Mouse (Mus musculus): ENCODE results near the gene Wbp1l. TPM values are rescaled to one million over a fixed set of nuclear protein-coding genes. Genes with fewer than 3 reads are reported as not detected.

Wbp1l gene
- total RNA-seq, 2 experiments from 2014 or later, result 16.1 to 20.8 TPM

- peak; percentile 96 for ATAC-seq (replicated peaks; ENCODE audit: low FRiP score, low TSS enrichment, poor library complexity, severe bottlenecking)
Measured at GRCm38 (mm10) chr19:46689460-46690372, 90.8 kb downstream of the Wbp1l start, which contains the start of gene Borcs7. Gene Borcs7 (plus strand): TSS chr19:46689906.

- no peak for ATAC-seq (replicated peaks; ENCODE audit: low FRiP score, low TSS enrichment, poor library complexity, severe bottlenecking)
Measured at GRCm38 (mm10) chr19:46690387-46690786, 91.5 kb downstream of the Wbp1l start.

GRCm38 (mm10) chr19:46691078-46691477, 92.2 kb downstream of the Wbp1l start:
- ATAC-seq (replicated peaks; ENCODE audit: low FRiP score, low TSS enrichment, poor library complexity, severe bottlenecking), result no peak

GRCm38 (mm10) chr19:46693146-46693545, 94.3 kb downstream of the Wbp1l start:
- ATAC-seq (replicated peaks; ENCODE audit: low FRiP score, low TSS enrichment, poor library complexity, severe bottlenecking), result no peak

GRCm38 (mm10) chr19:46696482-46696881, 97.6 kb downstream of the Wbp1l start:
- ATAC-seq (replicated peaks; ENCODE audit: low FRiP score, low TSS enrichment, poor library complexity, severe bottlenecking), result no peak

- ATAC-seq (replicated peaks; ENCODE audit: low FRiP score, low TSS enrichment, poor library complexity, severe bottlenecking), result no peak
Measured at GRCm38 (mm10) chr19:46696943-46697342, 98.1 kb downstream of the Wbp1l start.

GRCm38 (mm10) chr19:46697840-46698517, 99.1 kb downstream of the Wbp1l start:
- ATAC-seq (replicated peaks; ENCODE audit: low FRiP score, low TSS enrichment, poor library complexity, severe bottlenecking), result no peak

GRCm38 (mm10) chr19:46699011-46699481, 100.2 kb downstream of the Wbp1l start:
- no peak for ATAC-seq (replicated peaks; ENCODE audit: low FRiP score, low TSS enrichment, poor library complexity, severe bottlenecking)

GRCm38 (mm10) chr19:46701156-46701555, 102.3 kb downstream of the Wbp1l start:
- ATAC-seq (replicated peaks; ENCODE audit: low FRiP score, low TSS enrichment, poor library complexity, severe bottlenecking), result no peak

- peak; percentile 88 for ATAC-seq (replicated peaks; ENCODE audit: low FRiP score, low TSS enrichment, poor library complexity, severe bottlenecking)
Measured at GRCm38 (mm10) chr19:46705779-46706495, 107.1 kb downstream of the Wbp1l start.

- ATAC-seq (replicated peaks; ENCODE audit: low FRiP score, low TSS enrichment, poor library complexity, severe bottlenecking), result no peak
Measured at GRCm38 (mm10) chr19:46706540-46707295, 107.8 kb downstream of the Wbp1l start.

Other genes with a start within 250 kb of the Wbp1l start
- 0.55 TPM in 1 of 2 replicates, not detected in the other for gene 2310034G01Rik, start 248.8 kb upstream of the Wbp1l start, total RNA-seq (2014; fragmentation: Nextera tagmentation)
- 0.56 TPM in 1 of 2 replicates, not detected in the other for gene 2310034G01Rik, start 248.8 kb upstream of the Wbp1l start, total RNA-seq (2017)
- gene Actr1a, start 203.3 kb upstream of the Wbp1l start, total RNA-seq (2014; fragmentation: Nextera tagmentation), result 86.5 and 93.6 TPM in 2 replicates
- 67.5 and 90.5 TPM in 2 replicates for gene Actr1a, start 203.3 kb upstream of the Wbp1l start, total RNA-seq (2017)
- 16.3 and 19.9 TPM in 2 replicates for gene Sufu, start 202.2 kb upstream of the Wbp1l start, total RNA-seq (2014; fragmentation: Nextera tagmentation)
- 4.5 and 7.4 TPM in 2 replicates for gene Sufu, start 202.2 kb upstream of the Wbp1l start, total RNA-seq (2017)
- gene Trim8, start 97.4 kb upstream of the Wbp1l start, total RNA-seq (2014; fragmentation: Nextera tagmentation), result 20.8 and 22.3 TPM in 2 replicates
- 9.9 and 18.2 TPM in 2 replicates for gene Trim8, start 97.4 kb upstream of the Wbp1l start, total RNA-seq (2017)
- gene Arl3, start 25.9 kb upstream of the Wbp1l start, total RNA-seq (2014; fragmentation: Nextera tagmentation), result 14.2 and 17.8 TPM in 2 replicates
- 22.6 and 31.7 TPM in 2 replicates for gene Arl3, start 25.9 kb upstream of the Wbp1l start, total RNA-seq (2017)
- 10.6 and 20.1 TPM in 2 replicates for gene Sfxn2, start 25.7 kb upstream of the Wbp1l start, total RNA-seq (2014; fragmentation: Nextera tagmentation)
- gene Sfxn2, start 25.7 kb upstream of the Wbp1l start, total RNA-seq (2017), result 9.8 and 21.1 TPM in 2 replicates
- gene Cyp17a1, start 74.1 kb downstream of the Wbp1l start, total RNA-seq (2014; fragmentation: Nextera tagmentation), result not detected in 2 replicates
- not detected in 2 replicates for gene Cyp17a1, start 74.1 kb downstream of the Wbp1l start, total RNA-seq (2017)
- 11.3 TPM in 2 replicates for gene Borcs7, start 90.8 kb downstream of the Wbp1l start, total RNA-seq (2014; fragmentation: Nextera tagmentation)
- gene Borcs7, start 90.8 kb downstream of the Wbp1l start, total RNA-seq (2017), result 3.5 and 4.3 TPM in 2 replicates
- gene As3mt, start 108.4 kb downstream of the Wbp1l start, total RNA-seq (2014; fragmentation: Nextera tagmentation), result 6.5 and 6.6 TPM in 2 replicates
- gene As3mt, start 108.4 kb downstream of the Wbp1l start, total RNA-seq (2017), result 1.6 and 16.2 TPM in 2 replicates
- gene Cnnm2, start 162.5 kb downstream of the Wbp1l start, total RNA-seq (2014; fragmentation: Nextera tagmentation), result 20.3 and 22.0 TPM in 2 replicates
- gene Cnnm2, start 162.5 kb downstream of the Wbp1l start, total RNA-seq (2017), result 7.0 and 13.6 TPM in 2 replicates